Mouse (Mus musculus) thymus, postnatal 25 days (tissue): ENCODE measurements around the gene Gck.

Experiments
- DNase-seq: peaks from one replicate; pipeline ENCODE4 v3.0.0; 2022

Gene Gck

GRCm38 (mm10) chr11:5949586-5950352 is at the start of gene Gck:
Gene Gck (minus strand): TSS chr11:5950081.
- DNase-seq, result no peak

GRCm38 (mm10) chr11:5998472-5998871 is 48.6 kb upstream of the Gck start:
- no peak for DNase-seq

GRCm38 (mm10) chr11:5995989-5996388 is 46.1 kb upstream of the Gck start:
- peak; percentile 84 for DNase-seq

- no peak for DNase-seq
Observed at GRCm38 (mm10) chr11:5994880-5995279, 45.0 kb upstream of the Gck start.

GRCm38 (mm10) chr11:5994212-5994611 is 44.3 kb upstream of the Gck start:
- no peak for DNase-seq

- peak; percentile 63 for DNase-seq
Observed at GRCm38 (mm10) chr11:5990910-5991309, 41.0 kb upstream of the Gck start.

- no peak for DNase-seq
Observed at GRCm38 (mm10) chr11:5989954-5990593, 40.2 kb upstream of the Gck start.

GRCm38 (mm10) chr11:5988126-5988525 is 38.2 kb upstream of the Gck start:
- no peak for DNase-seq

GRCm38 (mm10) chr11:5983629-5984028 is 33.7 kb upstream of the Gck start:
- no peak for DNase-seq

GRCm38 (mm10) chr11:5981323-5981722 is 31.4 kb upstream of the Gck start:
- no peak for DNase-seq

GRCm38 (mm10) chr11:5980561-5980960 is 30.7 kb upstream of the Gck start:
- DNase-seq, result no peak

- no peak for DNase-seq
Observed at GRCm38 (mm10) chr11:5980108-5980507, 30.2 kb upstream of the Gck start.

- no peak for DNase-seq
Observed at GRCm38 (mm10) chr11:5979088-5979487, 29.2 kb upstream of the Gck start.

- DNase-seq, result no peak
Observed at GRCm38 (mm10) chr11:5976106-5976505, 26.2 kb upstream of the Gck start.

- DNase-seq, result no peak
Observed at GRCm38 (mm10) chr11:5975068-5975467, 25.2 kb upstream of the Gck start.

GRCm38 (mm10) chr11:5974053-5974452 is 24.2 kb upstream of the Gck start:
- DNase-seq, result no peak

GRCm38 (mm10) chr11:5973151-5973550 is 23.3 kb upstream of the Gck start:
- no peak for DNase-seq

GRCm38 (mm10) chr11:5971202-5971601 is 21.3 kb upstream of the Gck start:
- DNase-seq, result no peak

GRCm38 (mm10) chr11:5968223-5968622 is 18.3 kb upstream of the Gck start:
- DNase-seq, result no peak

- DNase-seq, result no peak
Observed at GRCm38 (mm10) chr11:5966751-5967150, 16.9 kb upstream of the Gck start.

GRCm38 (mm10) chr11:5965865-5966264 is 16.0 kb upstream of the Gck start:
- no peak for DNase-seq

- no peak for DNase-seq
Observed at GRCm38 (mm10) chr11:5960051-5960450, 10.2 kb upstream of the Gck start.

GRCm38 (mm10) chr11:5955546-5956276 is 5.8 kb upstream of the Gck start, which contains the start of gene Ykt6:
Gene Ykt6 (plus strand): TSS chr11:5955693.
- peak; percentile 93 for DNase-seq
